Mouse (Mus musculus) neural tube, embryonic 11.5 days (tissue): ENCODE measurements around the gene Klhl8. TPM values are rescaled to one million over a fixed set of nuclear protein-coding genes. Genes with fewer than 3 reads are reported as not detected.
A peak's percentile ranks its signal among the peaks of the same experiment; 100 is the strongest.

Experiments
- ATAC-seq: fragments of 200-750 bp; cut with Nextera tagmentation; 2 replicates; pipeline ENCODE4 v1.8.0; 2017; ENCODE audit warnings: moderate number of reproducible peaks, mild to moderate bottlenecking, moderate TSS enrichment, moderate library complexity; ENCODE audit not compliant: insufficient read depth, low FRiP score, low TSS enrichment
- DNase-seq: peaks from one replicate; pipeline ENCODE4 v3.0.0-alpha.2; 2015; ENCODE audit warnings: low spot score
- H3K27ac ChIP-seq: fragments of 300-500 bp; sonication (generic); 2 replicates; pipeline ENCODE4 v1.5.1; 2014; ENCODE audit warnings: low read depth, mild to moderate bottlenecking, low read length
- H3K27me3 ChIP-seq: fragments of 300-500 bp; sonication (generic); 2 replicates; pipeline ENCODE4 v1.6.1; 2014; ENCODE audit warnings: mild to moderate bottlenecking, low read length, mixed read lengths; ENCODE audit not compliant: control insufficient read depth, insufficient read depth
- H3K36me3 ChIP-seq: fragments of 300-500 bp; sonication (generic); 2 replicates; pipeline ENCODE4 v1.6.1; 2014; ENCODE audit warnings: mild to moderate bottlenecking, low read length, moderate library complexity, mixed read lengths; ENCODE audit not compliant: control insufficient read depth, insufficient read depth
- H3K4me1 ChIP-seq: fragments of 300-500 bp; sonication (generic); 2 replicates; pipeline ENCODE4 v1.6.1; 2014; ENCODE audit warnings: low read length, mixed read lengths; ENCODE audit not compliant: control insufficient read depth, insufficient read depth
- H3K4me2 ChIP-seq: fragments of 300-500 bp; sonication (generic); 2 replicates; pipeline ENCODE4 v1.6.1; 2014; ENCODE audit warnings: low read depth, mild to moderate bottlenecking, moderate library complexity
- H3K4me3 ChIP-seq: fragments of 300-500 bp; sonication (generic); 2 replicates; pipeline ENCODE4 v1.5.1; 2014; ENCODE audit warnings: low read depth, low read length
- H3K9ac ChIP-seq: fragments of 300-500 bp; sonication (generic); 2 replicates; pipeline ENCODE4 v1.6.1; 2014; ENCODE audit warnings: mild to moderate bottlenecking, low read length
- H3K9me3 ChIP-seq: fragments of 300-500 bp; sonication (generic); 2 replicates; pipeline ENCODE4 v1.6.1; 2016; ENCODE audit warnings: low read length; ENCODE audit not compliant: control insufficient read depth
- WGBS: fragments of 180-500 bp; shearing (Covaris S2); extraction: QIAGEN DNeasy Blood & Tissue Kit; methylation state at CpG from one replicate; pipeline ENCODE4 v1.1.7; 2014; 5-methylcytosine and 5-hydroxymethylcytosine counted together
- polyA plus RNA-seq: library from polyadenylated mRNA; unstranded; fragments of >200 nt; fragmentation: Nextera tagmentation; extraction: Ambion mirVana; gene quantifications from 2 replicates; pipeline ENCODE4 v1.2.1, GENCODE M21; 2014

The Klhl8 gene
- polyA plus RNA-seq, 1 experiment from 2014 or later, result 17.3 TPM

- no peak for DNase-seq
- H3K27ac ChIP-seq, result no peak overlapping the region
- H3K4me2 ChIP-seq, result no peak overlapping the region
- H3K4me3 ChIP-seq, result no peak overlapping the region
- no peak overlapping the region for H3K9ac ChIP-seq
- no peak for ATAC-seq
- H3K4me1 ChIP-seq, result no peaks in the 10 kb centered on the region
- 88% methylated on average over 4 of the region's 4 CpGs for WGBS
- no peaks in the 10 kb centered on the region for H3K27me3 ChIP-seq
- no peaks in the 10 kb centered on the region for H3K9me3 ChIP-seq
- no peaks in the 10 kb centered on the region for H3K36me3 ChIP-seq
Measured at GRCm38 (mm10) chr5:103919497-103919896, 8.4 kb upstream of the Klhl8 start.

GRCm38 (mm10) chr5:103918233-103918632 lies 7.2 kb upstream of the Klhl8 start:
- 79% methylated on average over 3 of the region's 3 CpGs for WGBS
- Histone ChIP-seq H3K4me1 (no peaks in the 10 kb centered on the region), H3K9ac (no peak overlapping the region), H3K4me2 (no peak overlapping the region), H3K36me3 (no peaks in the 10 kb centered on the region), H3K4me3 (no peak overlapping the region), H3K27me3 (no peaks in the 10 kb centered on the region), H3K9me3 (no peaks in the 10 kb centered on the region), H3K27ac (no peak overlapping the region)
- DNase-seq (no peak), ATAC-seq (no peak)

- Histone ChIP-seq H3K27ac (no peak overlapping the region), H3K9me3 (no peaks in the 10 kb centered on the region), H3K9ac (no peak overlapping the region), H3K4me3 (no peak overlapping the region), H3K27me3 (no peaks in the 10 kb centered on the region), H3K4me2 (no peak overlapping the region), H3K4me1 (no peaks in the 10 kb centered on the region), H3K36me3 (no peaks in the 10 kb centered on the region)
- no peak for ATAC-seq
- WGBS, result 68% methylated on average over 8 of the region's 8 CpGs
- DNase-seq, result no peak
Measured at GRCm38 (mm10) chr5:103917357-103917895, 6.4 kb upstream of the Klhl8 start.

GRCm38 (mm10) chr5:103916595-103917356 lies 5.7 kb upstream of the Klhl8 start:
- Histone ChIP-seq H3K9me3 (no peaks in the 10 kb centered on the region), H3K4me3 (no peak overlapping the region), H3K27me3 (no peaks in the 10 kb centered on the region), H3K9ac (no peak overlapping the region), H3K36me3 (no peaks in the 10 kb centered on the region), H3K27ac (no peak overlapping the region), H3K4me2 (no peak overlapping the region), H3K4me1 (no peaks in the 10 kb centered on the region)
- 70% methylated on average over 12 of the region's 12 CpGs for WGBS
- no peak for DNase-seq
- no peak for ATAC-seq

- H3K9me3 ChIP-seq, result no peaks in the 10 kb centered on the region
- H3K4me1 ChIP-seq, result no peaks in the 10 kb centered on the region
- H3K27me3 ChIP-seq, result no peaks in the 10 kb centered on the region
- H3K4me3 ChIP-seq, result no peak overlapping the region
- no peak overlapping the region for H3K27ac ChIP-seq
- ATAC-seq (no peak), DNase-seq (no peak)
- no peak overlapping the region for H3K9ac ChIP-seq
- H3K4me2 ChIP-seq, result no peak overlapping the region
- H3K36me3 ChIP-seq, result no peaks in the 10 kb centered on the region
- WGBS, result 76% methylated on average over 11 of the region's 11 CpGs
Measured at GRCm38 (mm10) chr5:103914335-103915226, 3.5 kb upstream of the Klhl8 start.

GRCm38 (mm10) chr5:103913150-103913549 lies 2.1 kb upstream of the Klhl8 start:
- no peak overlapping the region for H3K4me3 ChIP-seq
- no peak for ATAC-seq
- no peak overlapping the region for H3K4me2 ChIP-seq
- no peaks in the 10 kb centered on the region for H3K9me3 ChIP-seq
- no peaks in the 10 kb centered on the region for H3K36me3 ChIP-seq
- DNase-seq, result no peak
- no peaks in the 10 kb centered on the region for H3K4me1 ChIP-seq
- 56% methylated on average over 4 of the region's 4 CpGs for WGBS
- H3K27me3 ChIP-seq, result no peaks in the 10 kb centered on the region
- no peak overlapping the region for H3K27ac ChIP-seq
- no peak overlapping the region for H3K9ac ChIP-seq

- Histone ChIP-seq H3K4me1 (no peaks in the 10 kb centered on the region), H3K27me3 (no peaks in the 10 kb centered on the region), H3K9me3 (no peaks in the 10 kb centered on the region), H3K27ac (no peak overlapping the region), H3K4me3 (no peak overlapping the region), H3K4me2 (no peak overlapping the region), H3K9ac (no peak overlapping the region), H3K36me3 (no peaks in the 10 kb centered on the region)
- ATAC-seq (0 out of 2 replicates have a peak, but pooled peaks have one; percentile 1), DNase-seq (no peak)
- WGBS, result 81% methylated on average over 5 of the region's 5 CpGs
Measured at GRCm38 (mm10) chr5:103911555-103911954, 496 bp upstream of the Klhl8 start.

- H3K9ac ChIP-seq, result no peak overlapping the region
- DNase-seq (no peak), ATAC-seq (no peak)
- no peaks in the 10 kb centered on the region for H3K36me3 ChIP-seq
- no peak overlapping the region for H3K27ac ChIP-seq
- no peaks in the 10 kb centered on the region for H3K27me3 ChIP-seq
- 12% methylated on average over 8 of the region's 9 CpGs for WGBS
- H3K4me3 ChIP-seq, result peak overlapping the region; percentile 76
- H3K4me1 ChIP-seq, result no peaks in the 10 kb centered on the region
- H3K4me2 ChIP-seq, result peak overlapping the region; percentile 74
- H3K9me3 ChIP-seq, result no peaks in the 10 kb centered on the region
Measured at GRCm38 (mm10) chr5:103910156-103910555, 903 bp downstream of the Klhl8 start.
